Mouse (Mus musculus) frontal cortex, postnatal 10 days (tissue): ENCODE data around the gene Olfr809.

Experiments
- DNase-seq, 2 experiments: peaks; one replicate each; pipeline ENCODE4 v3.0.0; 2022; ENCODE audit warnings: low spot score in 2 of 2, mixed read lengths in 1 of 2

The Olfr809 gene

GRCm38 (mm10) chr10:129774338-129774737 lies at the start of gene Olfr809:
TSS of gene Olfr809 (plus strand) at chr10:129774638.
- DNase-seq: no peak

DNA sequence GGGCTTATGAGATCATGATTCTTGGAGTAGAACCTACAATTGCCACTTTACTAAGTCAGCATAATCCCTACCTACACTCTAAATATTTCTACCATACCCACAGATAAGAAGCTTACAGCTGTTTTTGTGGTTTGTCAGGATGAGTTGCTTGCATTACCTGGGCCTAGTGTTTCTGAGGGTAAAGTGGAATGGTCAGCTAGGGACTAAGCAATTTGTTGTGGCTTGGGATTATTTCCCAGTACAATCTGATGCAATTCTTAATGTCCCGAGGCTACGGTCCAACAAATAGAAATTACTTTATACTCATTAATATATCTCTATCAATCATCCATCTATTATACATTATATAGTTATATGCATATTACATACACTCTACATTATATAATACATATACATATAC lies 45.2 kb upstream of the Olfr809 start, which contains the start of gene Olfr805:
TSS of gene Olfr805 (minus strand) at position 101 of the 400 bp plus-strand sequence.
- DNase-seq: no peak

DNA sequence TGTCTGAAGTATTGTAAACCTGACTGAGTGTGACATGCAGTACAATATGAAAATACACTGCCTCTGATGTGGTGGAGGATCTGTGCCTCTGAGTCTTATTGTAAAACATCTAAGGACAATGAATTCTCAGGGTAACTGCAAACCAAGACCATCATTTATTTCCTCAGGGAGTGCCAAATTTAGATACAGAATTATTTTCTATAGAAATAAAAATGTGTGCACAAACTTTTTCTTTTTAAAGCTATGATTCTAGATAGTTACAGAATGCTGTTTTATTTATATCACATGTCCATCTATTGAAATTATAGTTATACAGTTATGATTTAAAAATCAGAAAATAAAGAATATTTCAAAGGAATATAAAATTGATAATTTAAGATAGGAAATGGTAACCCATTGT lies 32.6 kb upstream of the Olfr809 start, which contains the start of gene Olfr806:
TSS of gene Olfr806 (minus strand) at position 101 of the 400 bp plus-strand sequence.
- DNase-seq: no peak

DNA sequence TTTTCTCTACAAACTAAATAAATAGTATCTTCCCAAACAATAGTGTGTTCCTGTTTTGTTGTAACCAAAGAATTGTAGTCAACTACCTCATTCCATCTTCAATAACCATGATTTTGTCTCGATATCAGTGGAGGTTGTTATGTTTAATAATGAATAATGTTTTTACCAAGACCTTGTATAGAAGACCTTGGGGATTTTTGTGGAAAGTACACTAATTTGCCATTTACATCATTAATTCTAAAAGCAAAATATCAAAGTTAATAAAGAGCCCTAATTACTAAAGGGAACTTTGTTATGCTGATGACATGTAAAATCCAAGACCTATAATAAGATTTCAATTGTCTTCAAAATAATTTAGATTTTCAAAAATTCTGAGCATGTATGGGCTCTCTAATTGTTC lies 16.7 kb upstream of the Olfr809 start, which contains the start of gene Olfr807:
TSS of gene Olfr807 (minus strand) at position 101 of the 400 bp plus-strand sequence.
- no peak for DNase-seq

GRCm38 (mm10) chr10:129765182-129765581 lies 9.3 kb upstream of the Olfr809 start, which contains the start of gene Olfr808:
TSS of gene Olfr808 (plus strand) at chr10:129765482.
- no peak for DNase-seq

DNA sequence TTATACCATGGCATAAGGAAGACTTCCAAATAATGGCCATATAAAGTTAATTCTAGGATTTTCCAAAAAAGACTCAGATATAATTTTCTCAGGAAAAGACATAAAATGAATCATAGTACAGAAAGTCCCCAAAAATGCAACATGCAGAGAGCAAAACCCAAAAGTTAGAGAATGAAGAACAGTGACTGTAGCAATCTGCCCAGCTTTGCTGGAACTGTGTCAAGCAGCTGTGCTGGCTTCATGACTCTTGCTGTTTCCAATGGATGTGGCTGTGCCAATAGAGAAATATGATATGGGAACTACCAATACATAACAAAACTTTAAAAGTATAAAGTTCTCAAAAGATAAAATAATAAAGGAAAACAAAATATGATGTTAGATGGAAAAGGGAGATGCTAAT lies 3.7 kb downstream of the Olfr809 start:
- no peak for DNase-seq

DNA sequence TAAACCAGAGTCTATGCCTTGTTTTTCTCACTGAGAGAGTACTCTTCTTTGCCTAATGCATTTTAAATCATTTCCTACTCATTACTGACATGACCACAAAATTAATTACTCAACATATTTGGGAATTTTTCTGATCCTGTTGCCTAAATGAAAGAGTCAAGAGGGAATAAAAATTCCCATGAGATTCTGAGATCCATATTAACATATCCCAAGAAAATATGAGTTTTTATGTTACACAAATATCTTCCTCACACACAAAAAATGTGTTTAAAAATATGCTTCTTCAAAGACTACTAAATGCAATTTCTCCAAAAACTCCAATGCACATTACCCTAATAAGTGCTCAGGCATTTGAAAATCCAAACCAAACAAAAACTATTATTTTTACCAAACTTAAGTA lies 20.4 kb downstream of the Olfr809 start, which contains the start of gene Olfr810:
TSS of gene Olfr810 (minus strand) at position 101 of the 400 bp plus-strand sequence.
- DNase-seq: no peak

GRCm38 (mm10) chr10:129804296-129804695 lies 29.9 kb downstream of the Olfr809 start, which contains the start of gene Olfr811:
TSS of gene Olfr811 (minus strand) at chr10:129804396.
- DNase-seq: no peak
